Mouse (Mus musculus): Measurements from ENCODE around the gene Zmat5. TPM values are rescaled to one million over a fixed set of nuclear protein-coding genes. Genes with fewer than 3 reads are reported as not detected.

Zmat5 gene
- total RNA-seq, 2 experiments from 2014 or later: 25.3 to 28.5 TPM

GRCm38 (mm10) chr11:4731781-4732180 lies 27.3 kb downstream of the Zmat5 start:
- no peak for DNase-seq (ENCODE audit: low spot score in 2 of 2)

GRCm38 (mm10) chr11:4734179-4734578 lies 29.7 kb downstream of the Zmat5 start:
- no peak for DNase-seq (ENCODE audit: low spot score in 2 of 2)

- DNase-seq (ENCODE audit: low spot score in 2 of 2): no peak
Measured at GRCm38 (mm10) chr11:4736355-4736754, 31.9 kb downstream of the Zmat5 start.

- DNase-seq (ENCODE audit: low spot score in 2 of 2): no peak
Measured at GRCm38 (mm10) chr11:4737682-4738081, 33.2 kb downstream of the Zmat5 start.

GRCm38 (mm10) chr11:4738719-4739118 lies 34.2 kb downstream of the Zmat5 start:
- no peak for DNase-seq (ENCODE audit: low spot score in 2 of 2)

- DNase-seq (ENCODE audit: low spot score in 2 of 2): no peak
Measured at GRCm38 (mm10) chr11:4740785-4741184, 36.3 kb downstream of the Zmat5 start.

GRCm38 (mm10) chr11:4744691-4745090 lies 40.2 kb downstream of the Zmat5 start:
- DNase-seq (ENCODE audit: low spot score in 2 of 2): no peak

GRCm38 (mm10) chr11:4745969-4746368 lies 41.5 kb downstream of the Zmat5 start:
- DNase-seq (ENCODE audit: low spot score in 2 of 2): no peak

- DNase-seq (ENCODE audit: low spot score in 2 of 2): no peak
Measured at GRCm38 (mm10) chr11:4746733-4747132, 42.3 kb downstream of the Zmat5 start, which contains the start of gene Cabp7. Gene Cabp7 (minus strand): TSS chr11:4746778.

- no peak for DNase-seq (ENCODE audit: low spot score in 2 of 2)
Measured at GRCm38 (mm10) chr11:4747285-4747684, 42.8 kb downstream of the Zmat5 start.

GRCm38 (mm10) chr11:4750263-4750662 lies 45.8 kb downstream of the Zmat5 start:
- no peak for DNase-seq (ENCODE audit: low spot score in 2 of 2)

GRCm38 (mm10) chr11:4752836-4753235 lies 48.4 kb downstream of the Zmat5 start:
- no peak for DNase-seq (ENCODE audit: low spot score in 2 of 2)

GRCm38 (mm10) chr11:4754036-4754435 lies 49.6 kb downstream of the Zmat5 start:
- DNase-seq (ENCODE audit: low spot score in 2 of 2): no peak

- DNase-seq (ENCODE audit: low spot score in 2 of 2): no peak
Measured at GRCm38 (mm10) chr11:4754867-4755266, 50.4 kb downstream of the Zmat5 start.

- DNase-seq (ENCODE audit: low spot score in 2 of 2): no peak
Measured at GRCm38 (mm10) chr11:4756460-4756859, 52.0 kb downstream of the Zmat5 start.

- DNase-seq (ENCODE audit: low spot score in 2 of 2): no peak
Measured at GRCm38 (mm10) chr11:4756984-4757788, 52.7 kb downstream of the Zmat5 start.

- DNase-seq (ENCODE audit: low spot score in 2 of 2): no peak
Measured at GRCm38 (mm10) chr11:4757789-4758158, 53.3 kb downstream of the Zmat5 start.

- no peak for DNase-seq (ENCODE audit: low spot score in 2 of 2)
Measured at GRCm38 (mm10) chr11:4760438-4760837, 56.0 kb downstream of the Zmat5 start.

- DNase-seq (ENCODE audit: low spot score in 2 of 2): no peak
Measured at GRCm38 (mm10) chr11:4761991-4762390, 57.5 kb downstream of the Zmat5 start.

GRCm38 (mm10) chr11:4762511-4762910 lies 58.0 kb downstream of the Zmat5 start:
- no peak for DNase-seq (ENCODE audit: low spot score in 2 of 2)

GRCm38 (mm10) chr11:4763631-4764030 lies 59.2 kb downstream of the Zmat5 start:
- no peak for DNase-seq (ENCODE audit: low spot score in 2 of 2)

- DNase-seq (ENCODE audit: low spot score in 2 of 2): no peak
Measured at GRCm38 (mm10) chr11:4764476-4764875, 60.0 kb downstream of the Zmat5 start.

- no peak for DNase-seq (ENCODE audit: low spot score in 2 of 2)
Measured at GRCm38 (mm10) chr11:4768399-4768798, 63.9 kb downstream of the Zmat5 start.
